ENCODE assay signal across 8 mouse cellular contexts in genomic region chr14:55490361-55491201, GRCm38 (mm10). TPM values are rescaled to one million over a fixed set of nuclear protein-coding genes. Genes with fewer than 3 reads are reported as not detected.
DNase-seq lines count a peak whose midpoint lies in the region; ATAC-seq and TF ChIP-seq lines count a peak whose summit lies in the region.

Gene Carmil3 (plus strand): TSS chr14:55490651.

- TF ChIP-seq CTCF in cortical plate, adult 2 months (IDR thresholded peaks at IDR 0.05; ENCODE audit: extremely low read depth, insufficient read depth, low read length), result no peak

- peak; percentile 77 to 87 for DNase-seq in adrenal gland, adult (ENCODE audit: inconsistent age in 2 of 2, low spot score in 1 of 2)
- peak; percentile 65 for DNase-seq in gastrocnemius, postnatal 25 days
- peak; percentile 87 to 89 for DNase-seq in left cerebral cortex, postnatal 25 days (ENCODE audit: low spot score in 2 of 2)
- DNase-seq in right cerebral cortex, postnatal 25 days, result peak; percentile 89

- no peaks in the 10 kb centered on the region for H3K27me3 ChIP-seq in intestine, embryonic 15.5 days (replicated peaks)

- peak within 1 kb of the TSS; percentile 100 for H3K4me2 ChIP-seq in intestine, embryonic 15.5 days (replicated peaks)

- no peaks in the 10 kb centered on the region; the same call in 1 of the 2 replicates for H3K4me1 ChIP-seq in cortical plate, adult 2 months (ENCODE audit: control insufficient read depth, insufficient read depth, low read length)
- H3K4me1 ChIP-seq in intestine, embryonic 15.5 days (replicated peaks), result peaks cover 7% of the 10 kb centered on the region; the same call in 1 of the 2 replicates

- intact Hi-C loops in left cerebral cortex, postnatal 25 days (cut with DNase I), result no loop called here

- H3K9me3 ChIP-seq in intestine, embryonic 15.5 days, result no peaks in the 10 kb centered on the region

- 0 out of 2 replicates have a peak, but pooled peaks have one; percentile 11 for TF ChIP-seq POLR2A in cortical plate, adult 2 months (IDR thresholded peaks at IDR 0.05; ENCODE audit: extremely low read depth, insufficient read depth, low read length)

- 1% methylated on average over 65 of the region's 68 CpGs for WGBS in intestine, embryonic 15.5 days

- H3K4me3 ChIP-seq in cortical plate, adult 2 months (ENCODE audit: insufficient read depth, low read length), result peak within 1 kb of the TSS; percentile 69
- H3K4me3 ChIP-seq in intestine, embryonic 15.5 days (replicated peaks), result peak within 1 kb of the TSS; percentile 76

- H3K36me3 ChIP-seq in intestine, embryonic 15.5 days, result peaks cover 14% of the 10 kb centered on the region; the same call in 1 of the 2 replicates

- H3K9ac ChIP-seq in intestine, embryonic 15.5 days, result peak within 1 kb of the TSS; percentile 59

- H3K27ac ChIP-seq in cortical plate, adult 2 months (ENCODE audit: insufficient read depth, low read length), result peak within 1 kb of the TSS; percentile 31
- peak within 1 kb of the TSS; percentile 60 for H3K27ac ChIP-seq in intestine, embryonic 15.5 days

- peak; percentile 85 for ATAC-seq in intestine, embryonic 15.5 days
- ATAC-seq in megakaryocyte progenitor cell, adult 5-6 weeks (replicated peaks; ENCODE audit: poor library complexity), result peak; percentile 47
- no peak for ATAC-seq in megakaryocyte-erythroid progenitor cell, adult 5-6 weeks (replicated peaks; ENCODE audit: low FRiP score, low TSS enrichment, poor library complexity, severe bottlenecking)

RNA-seq across cellular contexts. Expression of gene Carmil3, which starts in this region (rescaled TPM):
- polyA plus RNA-seq in cortical plate, adult 2 months (2012; rRNA removed), result 56.0 and 63.7 TPM in 2 replicates
- total RNA-seq in gastrocnemius, postnatal 25 days (2021), result under 1 TPM; 0.33 to 0.40 TPM
- polyA plus RNA-seq in intestine, embryonic 15.5 days (2015; fragmentation: Nextera tagmentation; extraction: Ambion mirVana), result 2.2 and 2.4 TPM in 2 replicates
- 10 to 100 TPM; 46.6 to 46.9 TPM for total RNA-seq in left cerebral cortex, postnatal 25 days (2021)
- total RNA-seq in megakaryocyte progenitor cell, adult 5-6 weeks (2015), result 0.05 and 0.15 TPM in 2 replicates
- not detected in 2 replicates for total RNA-seq in megakaryocyte progenitor cell, adult 5-6 weeks (2017)
- 0.77 and 1.3 TPM in 2 replicates for total RNA-seq in megakaryocyte-erythroid progenitor cell, adult 5-6 weeks (2014; fragmentation: Nextera tagmentation)
- total RNA-seq in megakaryocyte-erythroid progenitor cell, adult 5-6 weeks (2017), result 0.42 and 0.70 TPM in 2 replicates

Comparison
In these comparisons a context has a peak if more than half of its experiments do, and no peak if none do; other contexts are left out.
1. RNA of gene Carmil3 (total RNA-seq): 46.6 to 46.9 TPM in left cerebral cortex, postnatal 25 days; 0.42 to 1.3 TPM in megakaryocyte-erythroid progenitor cell, adult 5-6 weeks, 0.33 to 0.40 TPM in gastrocnemius, postnatal 25 days and 0.05 to 0.15 TPM in megakaryocyte progenitor cell, adult 5-6 weeks; every median in the first group is over 10 times any median in the second.
2. RNA of gene Carmil3 (polyA plus RNA-seq): 56.0 to 63.7 TPM in cortical plate, adult 2 months; 2.2 to 2.4 TPM in intestine, embryonic 15.5 days; every median in the first group is over 10 times any median in the second.
3. Peak in DNase-seq in gastrocnemius, postnatal 25 days; RNA of the gene not detected or under 1 TPM.
4. Peak in ATAC-seq in megakaryocyte progenitor cell, adult 5-6 weeks; RNA of the gene not detected or under 1 TPM.
5. Peak in every context shown above with its lines, with median percentiles within 50 percentile points of each other: DNase-seq.